Mouse (Mus musculus) C2C12 (cell line): ENCODE measurements around the gene Smg6.
"Not testable (repeated sequence)": the region's sequence is repeated elsewhere in the genome, so short reads cannot be mapped to it uniquely, and the experiment has no call there.

Experiments
- CTCF ChIP-seq: IDR thresholded peaks from one replicate; pipeline ENCODE4 v1.5.1; 2011; ENCODE audit not compliant: control insufficient read depth, insufficient read depth, insufficient read length
- MYOG ChIP-seq: IDR thresholded peaks from one replicate; pipeline ENCODE4 v1.6.1; 2011; ENCODE audit not compliant: control insufficient read depth, insufficient read length; ENCODE audit errors: extremely low read depth

- TF ChIP-seq MYOG, CTCF: not testable (repeated sequence)
Measured at GRCm38 (mm10) chr11:75009537-75009936, 83.9 kb downstream of the Smg6 start.
